Mouse (Mus musculus): ENCODE data around the gene Hhex.

GRCm38 (mm10) chr19:37472589-37472988 is 38.0 kb downstream of the Hhex start:
- TF ChIP-seq POLR2A (IDR thresholded peaks at IDR 0.05; ENCODE audit: control insufficient read depth, low read depth, low read length) (no peak), CTCF (IDR thresholded peaks at IDR 0.05; ENCODE audit: control insufficient read depth, insufficient read depth, insufficient replicate concordance, low read depth, low read length) (no peak)
